Mouse (Mus musculus): ENCODE data around the gene Trim54. TPM values are rescaled to one million over a fixed set of nuclear protein-coding genes. Genes with fewer than 3 reads are reported as not detected.

The Trim54 gene
- total RNA-seq (2014; fragmentation: Nextera tagmentation), result not detected in 2 replicates
- not detected in 2 replicates for total RNA-seq (2017)

- no peak for ATAC-seq (replicated peaks; ENCODE audit: low FRiP score, low TSS enrichment, poor library complexity, severe bottlenecking)
Observed at GRCm38 (mm10) chr5:31116354-31116753, at the start of gene Trim54. Trim54 (plus strand) TSS chr5:31116712.

DNA sequence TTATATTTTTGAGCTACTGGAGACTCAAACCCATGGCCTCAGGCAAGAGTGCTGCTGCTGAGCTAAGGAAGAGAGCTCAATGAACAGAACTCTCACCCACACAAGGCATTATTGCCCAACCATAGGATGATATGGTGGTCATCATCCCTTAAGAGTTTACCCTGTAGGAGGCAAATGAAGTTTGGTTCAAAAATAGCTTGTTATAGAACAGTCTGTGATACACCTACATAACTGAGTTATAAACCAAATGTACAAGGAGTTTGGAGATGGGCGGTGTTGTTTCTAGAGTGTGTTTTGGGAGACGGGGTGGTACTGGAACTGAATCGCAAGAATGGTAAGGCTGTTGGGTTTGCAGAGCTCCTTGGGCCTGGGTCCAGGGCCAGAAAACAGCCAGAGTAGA, 46.7 kb upstream of the Trim54 start:
- no peak for ATAC-seq (replicated peaks; ENCODE audit: low FRiP score, low TSS enrichment, poor library complexity, severe bottlenecking)

- no peak for ATAC-seq (replicated peaks; ENCODE audit: low FRiP score, low TSS enrichment, poor library complexity, severe bottlenecking)
Observed at GRCm38 (mm10) chr5:31071059-31071458, 45.5 kb upstream of the Trim54 start.

- ATAC-seq (replicated peaks; ENCODE audit: low FRiP score, low TSS enrichment, poor library complexity, severe bottlenecking), result no peak
Observed at GRCm38 (mm10) chr5:31071821-31072220, 44.7 kb upstream of the Trim54 start.

DNA sequence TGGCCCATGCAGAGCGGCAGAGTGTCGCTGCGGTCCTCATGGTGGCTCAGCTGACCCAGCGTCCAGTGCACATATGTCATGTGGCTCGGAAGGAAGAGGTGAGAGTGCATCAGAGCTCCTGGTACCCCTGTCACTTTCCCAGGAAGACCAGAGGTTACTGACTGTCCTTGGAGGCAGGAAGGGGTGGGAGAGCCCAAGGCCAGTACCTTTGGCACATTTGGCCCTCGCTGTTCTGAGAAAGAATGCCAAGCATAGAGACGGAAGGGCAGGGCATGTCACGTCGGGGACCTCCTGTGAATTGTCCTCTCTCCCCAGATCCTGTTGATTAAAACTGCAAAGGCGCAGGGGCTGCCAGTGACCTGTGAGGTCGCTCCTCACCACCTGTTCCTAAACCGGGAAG, 43.3 kb upstream of the Trim54 start:
- ATAC-seq (replicated peaks; ENCODE audit: low FRiP score, low TSS enrichment, poor library complexity, severe bottlenecking), result no peak

- ATAC-seq (replicated peaks; ENCODE audit: low FRiP score, low TSS enrichment, poor library complexity, severe bottlenecking), result no peak
Observed at GRCm38 (mm10) chr5:31076346-31076745, 40.2 kb upstream of the Trim54 start.

DNA sequence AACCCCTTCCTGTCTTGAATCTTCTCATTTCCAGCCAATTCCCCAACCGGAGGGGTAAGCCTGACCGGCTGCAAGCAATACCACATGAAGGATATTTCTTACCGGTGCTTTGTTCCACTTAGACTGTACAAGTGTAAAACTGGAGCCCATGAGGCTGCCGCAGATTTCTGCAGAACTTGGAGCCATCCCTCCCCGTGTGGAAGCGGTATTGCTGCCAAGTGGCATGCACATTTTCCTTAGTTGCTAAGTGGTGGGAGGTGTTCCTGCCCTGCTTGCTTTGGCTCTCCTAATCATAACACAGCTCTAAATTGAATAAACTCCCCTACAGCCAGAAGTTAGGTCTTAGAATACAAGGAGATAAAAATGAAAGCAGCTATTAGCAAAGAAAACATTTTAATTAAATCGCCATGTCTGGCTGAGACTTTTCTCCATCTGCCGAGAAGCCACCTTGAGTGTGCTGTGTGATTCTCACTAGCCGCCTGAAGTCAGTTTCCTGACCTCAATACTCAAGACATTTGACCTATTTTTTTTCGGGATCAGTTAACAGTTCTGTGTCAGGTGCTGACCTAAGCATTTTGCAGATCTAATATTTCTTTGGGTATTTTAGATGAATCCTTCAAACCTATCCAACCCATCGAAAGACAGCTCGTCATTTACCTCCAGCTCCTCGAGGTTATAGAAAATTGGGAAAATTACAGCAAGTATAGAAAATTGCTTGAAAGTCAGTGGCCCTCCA, 36.3 kb upstream of the Trim54 start:
- ATAC-seq (replicated peaks; ENCODE audit: low FRiP score, low TSS enrichment, poor library complexity, severe bottlenecking), result no peak

DNA sequence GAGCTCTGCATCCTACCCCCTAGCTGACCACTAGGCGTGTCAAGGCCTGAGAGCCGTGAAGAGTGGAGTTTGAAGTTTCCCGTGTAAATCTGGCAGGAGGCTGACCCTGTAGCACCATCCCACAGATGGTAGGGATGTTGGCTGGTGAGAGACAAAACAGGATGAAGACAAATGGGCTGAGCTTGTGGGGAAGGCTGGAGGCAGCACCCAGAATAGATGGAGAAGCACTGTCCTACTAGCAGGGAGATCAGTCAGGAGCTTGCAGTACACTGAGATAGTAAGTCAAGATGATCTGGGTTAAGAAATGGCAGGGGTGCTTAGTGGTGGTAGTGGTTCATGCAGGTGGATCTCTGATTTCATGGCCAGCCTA, 35.7 kb upstream of the Trim54 start:
- ATAC-seq (replicated peaks; ENCODE audit: low FRiP score, low TSS enrichment, poor library complexity, severe bottlenecking), result no peak

DNA sequence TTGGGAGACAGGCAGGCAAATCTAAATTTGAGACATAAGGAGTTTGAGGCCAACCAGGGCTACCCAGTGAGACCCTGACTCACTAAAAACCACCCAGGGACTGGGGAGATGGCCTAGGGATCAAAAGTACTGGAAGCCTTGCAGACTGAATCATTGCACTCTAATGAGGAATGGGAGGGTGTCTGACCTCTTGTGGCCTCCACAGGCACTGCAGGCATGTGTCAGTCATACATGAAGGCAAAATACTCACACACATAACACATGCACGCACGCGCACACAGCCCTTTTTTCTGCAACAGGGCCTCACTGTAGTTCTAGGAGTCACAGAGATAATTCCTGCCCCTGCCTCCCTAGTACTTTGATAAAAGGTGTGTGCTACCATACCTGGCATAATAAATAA, 35.1 kb upstream of the Trim54 start:
- ATAC-seq (replicated peaks; ENCODE audit: low FRiP score, low TSS enrichment, poor library complexity, severe bottlenecking), result peak; percentile 73

- ATAC-seq (replicated peaks; ENCODE audit: low FRiP score, low TSS enrichment, poor library complexity, severe bottlenecking), result peak; percentile 81
Observed at GRCm38 (mm10) chr5:31082355-31082754, 34.2 kb upstream of the Trim54 start.

DNA sequence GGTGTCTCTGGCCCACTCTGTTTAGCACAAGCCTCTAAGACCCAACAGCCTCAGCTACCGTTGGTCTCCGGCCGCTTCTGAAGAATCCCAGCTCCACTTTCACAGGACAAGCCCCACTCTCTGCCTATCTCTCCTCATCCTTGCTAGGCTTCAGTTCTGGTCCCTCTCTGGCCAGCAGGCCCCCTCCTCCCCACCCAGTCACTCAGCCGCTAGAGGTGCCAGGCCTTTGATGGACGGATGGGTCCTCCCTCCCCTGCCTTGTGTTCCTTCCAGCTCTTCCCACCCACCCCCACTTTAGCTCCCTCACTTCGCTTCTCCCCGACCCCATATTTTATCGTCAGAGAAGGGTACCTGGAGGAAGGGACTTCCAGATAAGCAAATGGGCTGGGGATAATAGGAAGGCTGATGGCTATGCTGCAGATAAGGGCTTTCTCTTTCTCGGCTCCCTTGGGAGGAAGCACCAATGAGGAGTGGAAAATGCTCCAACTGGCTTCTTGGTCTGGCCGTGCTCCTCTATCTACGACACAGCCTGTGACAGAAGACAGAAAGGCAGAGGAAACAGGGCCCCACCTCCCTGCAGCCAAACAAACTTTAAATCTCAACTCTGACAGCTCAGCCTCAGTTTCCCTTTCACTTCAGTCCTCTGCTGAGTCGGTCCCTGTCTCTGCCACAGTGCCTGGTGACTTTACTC, 33.4 kb upstream of the Trim54 start:
- no peak for ATAC-seq (replicated peaks; ENCODE audit: low FRiP score, low TSS enrichment, poor library complexity, severe bottlenecking)

GRCm38 (mm10) chr5:31083949-31084348, 32.6 kb upstream of the Trim54 start:
- ATAC-seq (replicated peaks; ENCODE audit: low FRiP score, low TSS enrichment, poor library complexity, severe bottlenecking), result no peak

DNA sequence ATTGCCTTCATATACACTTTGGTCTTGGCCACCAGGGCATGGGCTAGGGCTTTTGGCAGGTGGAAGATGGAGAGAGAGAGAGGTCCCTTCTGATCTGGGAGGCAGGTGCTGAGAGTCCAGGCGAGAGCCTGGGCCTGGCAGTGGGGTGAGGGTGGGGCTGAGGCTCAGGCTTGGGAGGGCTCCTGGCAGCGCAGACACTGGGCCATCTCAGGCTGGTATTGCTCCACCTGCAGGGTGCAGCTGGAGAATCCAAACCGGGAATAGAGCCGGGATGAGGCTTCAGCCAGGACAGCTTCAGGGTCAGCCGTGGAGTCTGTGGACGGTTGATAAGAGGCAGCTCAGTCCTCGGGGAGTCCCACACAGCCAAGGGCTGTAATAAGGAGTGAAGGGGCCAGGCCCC, 29.9 kb upstream of the Trim54 start:
- no peak for ATAC-seq (replicated peaks; ENCODE audit: low FRiP score, low TSS enrichment, poor library complexity, severe bottlenecking)

DNA sequence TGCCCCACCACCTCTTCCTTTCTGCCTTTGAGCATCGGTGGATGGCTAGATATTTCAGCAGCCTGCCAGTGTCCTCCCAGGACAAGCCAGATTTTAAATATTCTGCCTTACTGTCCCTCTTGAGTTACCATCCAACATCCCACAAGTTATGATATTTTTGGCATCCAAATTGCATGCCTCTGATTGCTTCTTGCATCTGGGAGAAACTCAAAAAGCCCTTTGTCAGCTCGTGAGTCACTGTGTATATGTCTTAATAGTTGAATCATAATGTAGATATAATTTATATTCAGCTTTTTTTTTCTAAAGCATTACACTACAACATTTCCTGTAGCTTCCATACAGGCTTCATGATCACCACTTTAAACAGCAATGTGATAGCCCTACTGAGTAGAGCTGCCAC, 29.4 kb upstream of the Trim54 start:
- no peak for ATAC-seq (replicated peaks; ENCODE audit: low FRiP score, low TSS enrichment, poor library complexity, severe bottlenecking)

- ATAC-seq (replicated peaks; ENCODE audit: low FRiP score, low TSS enrichment, poor library complexity, severe bottlenecking), result no peak
Observed at GRCm38 (mm10) chr5:31092231-31092975, 24.1 kb upstream of the Trim54 start.

DNA sequence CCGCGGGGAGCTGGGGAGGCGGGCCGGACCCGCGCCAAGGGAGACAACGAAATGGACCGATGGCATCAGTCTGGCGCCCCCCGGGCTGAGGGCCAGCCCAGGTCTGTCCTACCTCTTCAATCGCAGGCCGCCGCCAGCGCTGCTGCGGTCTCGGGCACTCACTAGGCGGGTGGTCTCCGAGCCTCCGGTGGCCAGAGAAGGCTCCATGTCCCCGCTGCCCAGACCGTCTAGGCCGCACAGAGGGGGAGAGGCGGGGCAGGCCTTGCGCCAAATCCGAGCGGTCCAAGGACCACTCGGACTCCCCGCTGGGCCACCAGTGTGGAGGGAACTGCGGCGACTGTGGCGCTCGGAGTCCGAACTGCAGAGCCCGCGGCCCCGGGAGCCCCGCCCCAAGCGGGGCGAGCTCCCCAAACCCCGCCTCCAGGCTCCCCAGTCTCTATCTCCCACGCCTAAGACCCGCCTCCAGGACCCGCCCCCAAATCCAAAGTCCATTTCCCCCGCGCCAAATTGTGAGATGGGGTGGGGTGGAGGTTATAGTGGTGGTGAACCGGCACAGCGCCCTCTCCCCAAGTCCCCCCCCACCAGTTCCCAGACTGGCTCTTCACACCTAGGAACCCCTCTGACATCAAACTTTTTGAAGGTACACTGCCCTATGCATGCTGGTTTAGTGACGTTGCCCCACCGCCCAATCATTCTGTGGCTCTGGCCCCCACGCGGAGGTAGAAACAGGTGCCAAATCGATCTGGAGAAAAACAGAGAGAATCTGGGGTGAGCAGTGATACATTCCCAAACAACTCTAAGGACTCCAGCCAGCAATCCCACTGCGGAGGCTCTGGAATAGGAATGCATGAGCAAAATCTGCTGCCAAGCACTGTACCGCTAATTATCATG, 23.1 kb upstream of the Trim54 start:
- ATAC-seq (replicated peaks; ENCODE audit: low FRiP score, low TSS enrichment, poor library complexity, severe bottlenecking), result peak; percentile 32; the same call in 1 of the 2 replicates

- ATAC-seq (replicated peaks; ENCODE audit: low FRiP score, low TSS enrichment, poor library complexity, severe bottlenecking), result no peak
Observed at GRCm38 (mm10) chr5:31094100-31094798, 22.3 kb upstream of the Trim54 start.

DNA sequence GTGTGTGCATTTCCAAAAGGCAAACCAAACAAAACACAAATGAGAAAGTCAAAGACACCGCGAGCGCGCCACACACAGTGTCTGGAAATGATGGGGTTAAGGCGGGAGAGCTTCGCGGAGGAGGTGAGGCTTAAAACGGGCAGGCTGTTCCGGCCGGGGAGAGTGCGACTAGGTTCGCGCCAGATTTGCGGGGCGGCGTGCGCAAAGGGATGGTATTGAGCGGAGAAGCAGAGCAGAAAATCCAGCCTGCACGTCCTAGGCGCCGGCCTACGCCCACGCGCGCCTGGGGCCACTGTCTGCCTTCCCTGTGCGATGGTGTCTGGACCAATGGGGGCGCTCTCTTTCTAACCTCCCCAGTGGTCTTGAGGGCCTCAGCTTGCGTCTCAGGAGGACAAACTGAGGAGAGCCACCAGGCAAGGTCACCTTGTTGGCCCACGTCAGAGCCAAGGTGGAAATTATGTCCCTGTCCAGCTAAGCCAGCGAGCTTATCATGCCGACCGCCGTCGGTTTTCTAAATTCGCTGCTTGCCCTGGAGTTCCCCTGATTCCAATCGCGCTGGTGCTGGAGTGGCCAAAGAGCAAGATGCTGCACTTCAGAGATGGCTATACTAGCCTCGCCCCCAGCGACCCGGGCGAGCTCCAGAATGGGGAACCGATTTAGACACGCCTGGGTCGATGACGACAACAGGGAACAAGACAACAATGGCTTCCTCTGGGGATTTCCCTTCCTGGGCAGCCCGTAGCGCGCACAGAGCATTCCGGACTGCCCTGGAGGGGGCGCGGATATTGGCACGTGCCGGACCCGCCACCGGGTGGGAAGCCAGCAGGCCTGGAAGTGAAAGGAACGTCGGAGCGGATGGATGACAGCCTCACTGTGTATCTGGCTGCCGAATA, 21.5 kb upstream of the Trim54 start:
- ATAC-seq (replicated peaks; ENCODE audit: low FRiP score, low TSS enrichment, poor library complexity, severe bottlenecking), result peak; percentile 41

All from megakaryocyte-erythroid progenitor cell, adult 5-6 weeks (primary cell).